8 mouse cellular contexts compared by ENCODE assay signal in genomic region chr10:59323488-59324161, GRCm38 (mm10). TPM values are rescaled to one million over a fixed set of nuclear protein-coding genes. Genes with fewer than 3 reads are reported as not detected.
DNase-seq lines count a peak whose midpoint lies in the region; ATAC-seq and TF ChIP-seq lines count a peak whose summit lies in the region.

No protein-coding gene starts in this region.

- ATAC-seq in frontal cortex, adult (ENCODE audit: low TSS enrichment) = peak; percentile 32
- ATAC-seq in G1E (ENCODE audit: extremely low read depth, insufficient number of reproducible peaks, low FRiP score, poor library complexity, severe bottlenecking) = no peak
- ATAC-seq in heart, embryonic 14.5 days (ENCODE audit: insufficient number of reproducible peaks, insufficient read depth, low FRiP score, low read depth) = peak; percentile 81
- ATAC-seq in megakaryocyte, adult 5-6 weeks (ENCODE audit: poor library complexity, severe bottlenecking) = peak; percentile 33
- peak; percentile 77 for ATAC-seq in stomach, embryonic 16.5 days (ENCODE audit: insufficient read depth, low FRiP score)

- no peak for TF ChIP-seq CTCF in G1E (IDR thresholded peaks at IDR 0.05; ENCODE audit: low read depth, low read length)
- no peak for TF ChIP-seq CTCF in left cerebral cortex, adult 2 months (IDR thresholded peaks at IDR 0.05)

- peak overlapping the region; percentile 75 for H3K4me3 ChIP-seq in G1E (ENCODE audit: low read depth, low read length)
- peak overlapping the region; percentile 76 to 80 for H3K4me3 ChIP-seq in heart, embryonic 14.5 days (ENCODE audit: control insufficient read depth in 1 of 2, insufficient read depth in 1 of 2, low read depth in 1 of 2, low read length in 2 of 2)
- H3K4me3 ChIP-seq in left cerebral cortex, adult 2 months = peak overlapping the region; percentile 90
- H3K4me3 ChIP-seq in stomach, embryonic 16.5 days (replicated peaks; ENCODE audit: low read length) = peak overlapping the region; percentile 89

- 1% methylated on average over 49 of the region's 49 CpGs for WGBS in heart, embryonic 14.5 days
- under 1% methylated on average over 44 of the region's 49 CpGs for WGBS in stomach, embryonic 16.5 days

- peak overlapping the region; percentile 87 for H3K4me2 ChIP-seq in heart, embryonic 14.5 days (ENCODE audit: low read length)
- peak overlapping the region; percentile 82 for H3K4me2 ChIP-seq in stomach, embryonic 16.5 days (ENCODE audit: low read depth, low read length)

- peak overlapping the region; percentile 92 for H3K9ac ChIP-seq in heart, embryonic 14.5 days (ENCODE audit: low read length)
- peak overlapping the region; percentile 97 for H3K9ac ChIP-seq in stomach, embryonic 16.5 days (ENCODE audit: low read length)

- no peaks in the 10 kb centered on the region for H3K9me3 ChIP-seq in G1E (replicated peaks)
- H3K9me3 ChIP-seq in heart, embryonic 14.5 days (ENCODE audit: control insufficient read depth, low read length) = no peaks in the 10 kb centered on the region
- no peaks in the 10 kb centered on the region for H3K9me3 ChIP-seq in stomach, embryonic 16.5 days (replicated peaks; ENCODE audit: control insufficient read depth, low read length)

- no peak for DNase-seq in frontal cortex, postnatal 10 days (ENCODE audit: low spot score in 2 of 2)
- peak; percentile 9 for DNase-seq in G1E (ENCODE audit: low spot score)
- DNase-seq in embryo, embryonic 11 days = peak; percentile 79
- DNase-seq in left cerebral cortex, adult 2 months (ENCODE audit: extremely low spot score in 1 of 2, low spot score in 2 of 2) = peak in 1 of 2 experiments; percentile 65

- peak overlapping the region; percentile 91 to 96 for H3K27ac ChIP-seq in heart, embryonic 14.5 days (replicated peaks in 1 of 2; ENCODE audit: control insufficient read depth in 1 of 2, insufficient read depth in 1 of 2, low read depth in 2 of 2, low read length in 2 of 2)
- peak overlapping the region; percentile 99 for H3K27ac ChIP-seq in left cerebral cortex, adult 2 months
- peak overlapping the region; percentile 97 for H3K27ac ChIP-seq in stomach, embryonic 16.5 days (ENCODE audit: low read length)

- H3K36me3 ChIP-seq in G1E (replicated peaks) = peaks cover 5% of the 10 kb centered on the region
- no peaks in the 10 kb centered on the region for H3K36me3 ChIP-seq in heart, embryonic 14.5 days (ENCODE audit: control insufficient read depth, insufficient read depth, low read length)
- H3K36me3 ChIP-seq in stomach, embryonic 16.5 days (ENCODE audit: control insufficient read depth, insufficient read depth, low read length) = no peaks in the 10 kb centered on the region

- intact Hi-C loops in left cerebral cortex, adult 2 months (cut with DNase I) = loop anchor here (1.0 kb wide), 1 partner anchor 11 kb away; no protein-coding TSS in a partner anchor

- H3K4me1 ChIP-seq in G1E (ENCODE audit: insufficient read depth, low read depth, low read length) = peaks cover 16% of the 10 kb centered on the region
- peaks cover 3 to 16% of the 10 kb centered on the region in 2 experiments for H3K4me1 ChIP-seq in heart, embryonic 14.5 days (ENCODE audit: control insufficient read depth in 2 of 2, insufficient read depth in 2 of 2, low read length in 2 of 2)
- H3K4me1 ChIP-seq in stomach, embryonic 16.5 days (ENCODE audit: control insufficient read depth, insufficient read depth, low read length) = peaks cover 22% of the 10 kb centered on the region

- no peaks in the 10 kb centered on the region for H3K27me3 ChIP-seq in G1E (ENCODE audit: insufficient read depth, low read length)
- no peaks in the 10 kb centered on the region for H3K27me3 ChIP-seq in heart, embryonic 14.5 days (ENCODE audit: control insufficient read depth, insufficient read depth, low read length)
- no peaks in the 10 kb centered on the region for H3K27me3 ChIP-seq in stomach, embryonic 16.5 days (ENCODE audit: control insufficient read depth, insufficient read depth, low read length)

RNA-seq across cellular contexts. Expression of gene P4ha1, which starts 0.5 kb away (rescaled TPM):
- total RNA-seq in G1E (2014; fragmentation: Nextera tagmentation) (20.6 and 34.2 TPM in 2 replicates), G1E (2017) (29.7 and 34.2 TPM in 2 replicates)
- polyA plus RNA-seq in G1E (2012) = 1.6 and 2.3 TPM in 2 replicates
- polyA plus RNA-seq in heart, embryonic 14.5 days (2014; fragmentation: Nextera tagmentation; extraction: Ambion mirVana) = 42.5 and 46.6 TPM in 2 replicates
- total RNA-seq in left cerebral cortex, adult 2 months (2021) = 10 to 100 TPM; 37.6 to 49.7 TPM
- total RNA-seq in megakaryocyte, adult 5-6 weeks (2015) = 9.6 and 14.3 TPM in 2 replicates
- 19.2 and 25.0 TPM in 2 replicates for total RNA-seq in megakaryocyte, adult 5-6 weeks (2017)
- 80.9 and 90.0 TPM in 2 replicates for polyA plus RNA-seq in stomach, embryonic 16.5 days (2015; fragmentation: Nextera tagmentation; extraction: Ambion mirVana)

Comparison
In these comparisons a context has a peak if more than half of its experiments do, and no peak if none do; other contexts are left out.
1. DNase-seq: peak in G1E (single experiment) and embryo, embryonic 11 days (single experiment); none in frontal cortex, postnatal 10 days (0 of 2).
2. Peak in every context shown above with its lines, with median percentiles within 50 percentile points of each other: H3K4me3 ChIP-seq and H3K27ac ChIP-seq.